Mouse (Mus musculus) embryonic facial prominence, embryonic 11.5 days (tissue): Measurements from ENCODE around the gene Gm45785. TPM values are rescaled to one million over a fixed set of nuclear protein-coding genes. Genes with fewer than 3 reads are reported as not detected.

Experiments
- ATAC-seq: fragments of 200-750 bp; cut with Nextera tagmentation; replicated peaks from 2 replicates; pipeline ENCODE4 v1.8.0; 2017; ENCODE audit warnings: low read depth; ENCODE audit not compliant: insufficient number of reproducible peaks, low FRiP score, low TSS enrichment
- DNase-seq: peaks from one replicate; pipeline ENCODE4 v3.0.0-alpha.2; 2015; ENCODE audit warnings: low spot score
- H3K27ac ChIP-seq: fragments of 300-500 bp; sonication (generic); replicated peaks from 2 replicates; pipeline ENCODE4 v1.5.1; 2014; ENCODE audit warnings: mild to moderate bottlenecking, low read depth, low read length, control low read depth
- H3K27me3 ChIP-seq: fragments of 300-500 bp; sonication (generic); 2 replicates; pipeline ENCODE4 v1.6.1; 2014; ENCODE audit warnings: mild to moderate bottlenecking, low read length, moderate library complexity, mixed read lengths; ENCODE audit not compliant: control insufficient read depth, insufficient read depth
- H3K36me3 ChIP-seq: fragments of 300-500 bp; sonication (generic); replicated peaks from 2 replicates; pipeline ENCODE4 v1.6.1; 2014; ENCODE audit warnings: low read depth, mild to moderate bottlenecking, low read length, moderate library complexity, mixed read lengths; ENCODE audit not compliant: control insufficient read depth, insufficient read depth
- H3K4me1 ChIP-seq: fragments of 300-500 bp; sonication (generic); 2 replicates; pipeline ENCODE4 v1.6.1; 2014; ENCODE audit warnings: low read length, mixed read lengths; ENCODE audit not compliant: control insufficient read depth, insufficient read depth
- H3K4me2 ChIP-seq: fragments of 300-500 bp; sonication (generic); 2 replicates; pipeline ENCODE4 v1.6.1; 2014; ENCODE audit warnings: low read depth, mild to moderate bottlenecking, control low read depth, low read length, moderate library complexity
- H3K4me3 ChIP-seq: fragments of 300-500 bp; sonication (generic); 2 replicates; pipeline ENCODE4 v1.5.1; 2014; ENCODE audit warnings: low read depth, low read length, control low read depth
- H3K9ac ChIP-seq: fragments of 300-500 bp; sonication (generic); replicated peaks from 2 replicates; pipeline ENCODE4 v1.6.1; 2014; ENCODE audit warnings: mild to moderate bottlenecking, control low read depth, low read length
- H3K9me3 ChIP-seq: fragments of 300-500 bp; sonication (generic); replicated peaks from 2 replicates; pipeline ENCODE4 v1.6.1; 2016; ENCODE audit warnings: mild to moderate bottlenecking, low read length, inconsistent platforms, mixed read lengths; ENCODE audit not compliant: control insufficient read depth
- WGBS: fragments of 180-500 bp; shearing (Covaris S2); extraction: QIAGEN DNeasy Blood & Tissue Kit; methylation state at CpG from one replicate; pipeline ENCODE4 v1.1.7; 2014; 5-methylcytosine and 5-hydroxymethylcytosine counted together
- polyA plus RNA-seq: library from polyadenylated mRNA; unstranded; fragments of >200 nt; fragmentation: Nextera tagmentation; extraction: Ambion mirVana; gene quantifications from 2 replicates; pipeline ENCODE4 v1.2.1, GENCODE M21; 2014

Gm45785 gene
- not detected in 2 replicates for polyA plus RNA-seq

GRCm38 (mm10) chr7:140855860-140856784 lies at the start of gene Gm45785:
Gene Gm45785, minus strand, starts transcription at chr7:140856331.
- Histone ChIP-seq H3K27ac (peak within 1 kb of the TSS; percentile 66), H3K9me3 (no peaks in the 10 kb centered on the region)
- ATAC-seq, result peak; percentile 73

GRCm38 (mm10) chr7:140905642-140906081 lies 49.5 kb upstream of the Gm45785 start:
- Histone ChIP-seq H3K9ac (no peak overlapping the region), H3K4me3 (no peak overlapping the region), H3K4me1 (no peaks in the 10 kb centered on the region; the same call in 1 of the 2 replicates), H3K27me3 (no peaks in the 10 kb centered on the region), H3K4me2 (no peak overlapping the region), H3K9me3 (no peaks in the 10 kb centered on the region), H3K36me3 (no peaks in the 10 kb centered on the region), H3K27ac (no peak overlapping the region)
- DNase-seq (no peak), ATAC-seq (no peak)
- WGBS, result 78% methylated on average over 2 of the region's 2 CpGs

More at GRCm38 (mm10) chr7:140855860-140856784, at the start of gene Gm45785:
- peak within 1 kb of the TSS; percentile 98 for H3K4me2 ChIP-seq
- H3K36me3 ChIP-seq, result peaks cover 13% of the 10 kb centered on the region
- peaks cover 2% of the 10 kb centered on the region for H3K4me1 ChIP-seq
- peak within 1 kb of the TSS; percentile 87 for H3K9ac ChIP-seq
- peak within 1 kb of the TSS; percentile 74 for H3K4me3 ChIP-seq
- peak; percentile 93 for DNase-seq
- under 1% methylated on average over 51 of the region's 51 CpGs for WGBS
- H3K27me3 ChIP-seq, result no peaks in the 10 kb centered on the region

DNA sequence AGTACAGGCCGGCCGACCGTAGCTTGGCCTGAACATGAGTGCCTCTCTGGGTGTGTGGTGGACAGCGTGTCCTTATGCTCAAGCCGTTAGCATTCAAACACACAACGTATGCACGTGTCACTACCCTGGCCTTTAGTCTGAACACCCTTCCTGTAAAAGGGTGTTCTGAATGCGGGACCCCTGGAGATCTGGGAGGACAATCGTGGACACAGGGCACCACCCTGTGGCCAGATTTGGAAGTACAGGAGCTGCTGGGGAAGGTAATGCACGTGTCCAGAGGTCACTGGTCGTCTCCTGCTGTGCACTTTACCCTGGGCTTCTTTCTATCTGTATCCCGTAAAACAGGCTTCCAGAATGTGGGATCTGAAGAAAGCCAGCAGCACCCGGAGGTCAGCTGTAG lies 47.1 kb upstream of the Gm45785 start:
- Histone ChIP-seq H3K36me3 (no peaks in the 10 kb centered on the region; the same call in 1 of the 2 replicates), H3K27me3 (no peaks in the 10 kb centered on the region), H3K27ac (no peak overlapping the region), H3K9ac (0 out of 2 replicates have a peak overlapping the region, but pooled peaks have one; percentile 2), H3K4me1 (no peaks in the 10 kb centered on the region), H3K4me3 (no peak overlapping the region), H3K9me3 (no peaks in the 10 kb centered on the region), H3K4me2 (no peak overlapping the region)
- 25% methylated on average over 13 of the region's 13 CpGs for WGBS
- peak; percentile 81 for DNase-seq
- 0 out of 2 replicates have a peak, but pooled peaks have one; percentile 44 for ATAC-seq

GRCm38 (mm10) chr7:140902036-140902875 lies 46.1 kb upstream of the Gm45785 start:
- no peak overlapping the region for H3K4me2 ChIP-seq
- DNase-seq (peak; percentile 30), ATAC-seq (no peak)
- H3K4me1 ChIP-seq, result no peaks in the 10 kb centered on the region
- WGBS, result 54% methylated on average over 15 of the region's 15 CpGs
- no peaks in the 10 kb centered on the region for H3K27me3 ChIP-seq
- no peak overlapping the region for H3K9ac ChIP-seq
- no peak overlapping the region for H3K27ac ChIP-seq
- no peak overlapping the region for H3K4me3 ChIP-seq
- no peaks in the 10 kb centered on the region for H3K9me3 ChIP-seq
- peaks cover 5% of the 10 kb centered on the region for H3K36me3 ChIP-seq

DNA sequence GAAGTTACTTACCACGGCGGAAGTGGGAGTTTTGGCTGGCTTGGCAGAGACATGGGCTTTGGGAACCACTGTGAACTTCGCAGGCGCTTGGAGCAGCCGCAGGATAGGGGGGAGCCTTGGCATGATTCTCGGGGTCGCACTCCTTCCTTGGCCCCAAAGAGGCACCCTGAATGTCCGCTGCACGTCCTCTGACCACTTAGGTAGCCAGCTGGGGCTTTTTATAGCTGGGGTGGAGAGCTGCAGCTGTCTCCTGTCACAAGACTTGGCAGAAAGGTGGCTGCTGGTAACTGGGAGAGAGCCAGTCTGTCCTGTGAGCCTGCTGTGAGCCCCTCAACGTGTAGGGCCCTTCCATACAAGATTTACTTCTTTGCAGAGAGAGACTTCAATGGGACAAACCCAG lies 44.1 kb upstream of the Gm45785 start, which contains the start of gene Cox8b:
TSS of gene Cox8b (minus strand) at position 227 of the 400 bp plus-strand sequence.
- ATAC-seq (no peak), DNase-seq (no peak)
- no peaks in the 10 kb centered on the region for H3K4me1 ChIP-seq
- no peaks in the 10 kb centered on the region for H3K9me3 ChIP-seq
- no peak within 1 kb of the TSS for H3K4me3 ChIP-seq
- 87% methylated on average over 10 of the region's 10 CpGs for WGBS
- H3K9ac ChIP-seq, result no peak within 1 kb of the TSS
- peaks cover 9% of the 10 kb centered on the region for H3K36me3 ChIP-seq
- no peaks in the 10 kb centered on the region for H3K27me3 ChIP-seq
- H3K4me2 ChIP-seq, result no peak within 1 kb of the TSS
- H3K27ac ChIP-seq, result no peak within 1 kb of the TSS

GRCm38 (mm10) chr7:140899121-140899520 lies 43.0 kb upstream of the Gm45785 start:
- H3K4me2 ChIP-seq, result no peak overlapping the region
- no peak for DNase-seq
- ATAC-seq, result no peak
- H3K4me1 ChIP-seq, result no peaks in the 10 kb centered on the region
- H3K9ac ChIP-seq, result no peak overlapping the region
- no peak overlapping the region for H3K27ac ChIP-seq
- peaks cover 13% of the 10 kb centered on the region for H3K36me3 ChIP-seq
- 78% methylated on average over 3 of the region's 3 CpGs for WGBS
- H3K9me3 ChIP-seq, result no peaks in the 10 kb centered on the region
- H3K27me3 ChIP-seq, result no peaks in the 10 kb centered on the region
- no peak overlapping the region for H3K4me3 ChIP-seq

DNA sequence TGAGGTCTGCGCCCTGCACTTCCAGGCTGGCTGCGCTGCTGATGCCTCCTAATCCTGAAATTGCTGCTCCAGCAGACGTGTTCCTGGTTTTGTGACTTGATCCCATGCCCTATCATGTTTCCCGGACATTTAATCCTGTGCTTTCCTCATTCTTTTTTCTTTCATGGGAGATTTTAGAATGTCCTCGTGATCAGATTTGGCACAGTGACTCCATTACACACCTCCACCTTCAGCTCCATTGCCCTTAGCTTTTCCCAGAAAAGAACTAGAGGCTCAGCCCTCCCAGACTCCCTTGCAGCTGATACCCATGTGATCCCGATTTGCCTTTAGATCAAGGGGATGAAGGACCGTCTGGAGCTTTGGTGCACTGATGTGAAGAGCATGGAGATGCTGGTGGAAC lies 41.7 kb upstream of the Gm45785 start:
- no peak overlapping the region for H3K4me2 ChIP-seq
- no peak overlapping the region for H3K4me3 ChIP-seq
- no peak overlapping the region for H3K9ac ChIP-seq
- 79% methylated on average over 7 of the region's 7 CpGs for WGBS
- no peaks in the 10 kb centered on the region for H3K4me1 ChIP-seq
- H3K9me3 ChIP-seq, result no peaks in the 10 kb centered on the region
- ATAC-seq, result no peak
- no peaks in the 10 kb centered on the region for H3K27me3 ChIP-seq
- DNase-seq, result no peak
- H3K36me3 ChIP-seq, result peaks cover 13% of the 10 kb centered on the region
- no peak overlapping the region for H3K27ac ChIP-seq
